Mouse (Mus musculus) inflammation-experienced regulatory T-cells (primary cell): ENCODE results near the gene Dynll2. TPM values are rescaled to one million over a fixed set of nuclear protein-coding genes. Genes with fewer than 3 reads are reported as not detected.

Source experiments
- polyA plus RNA-seq, 2 experiments: library from polyadenylated mRNA; unstranded; fragments of 100-300 nt; shearing (Covaris generic); gene quantifications; one replicate each; pipeline ENCODE4 v1.2.1; 2017

The Dynll2 gene
- polyA plus RNA-seq: 10 to 100 TPM; 15.8 to 22.8 TPM

DNA sequence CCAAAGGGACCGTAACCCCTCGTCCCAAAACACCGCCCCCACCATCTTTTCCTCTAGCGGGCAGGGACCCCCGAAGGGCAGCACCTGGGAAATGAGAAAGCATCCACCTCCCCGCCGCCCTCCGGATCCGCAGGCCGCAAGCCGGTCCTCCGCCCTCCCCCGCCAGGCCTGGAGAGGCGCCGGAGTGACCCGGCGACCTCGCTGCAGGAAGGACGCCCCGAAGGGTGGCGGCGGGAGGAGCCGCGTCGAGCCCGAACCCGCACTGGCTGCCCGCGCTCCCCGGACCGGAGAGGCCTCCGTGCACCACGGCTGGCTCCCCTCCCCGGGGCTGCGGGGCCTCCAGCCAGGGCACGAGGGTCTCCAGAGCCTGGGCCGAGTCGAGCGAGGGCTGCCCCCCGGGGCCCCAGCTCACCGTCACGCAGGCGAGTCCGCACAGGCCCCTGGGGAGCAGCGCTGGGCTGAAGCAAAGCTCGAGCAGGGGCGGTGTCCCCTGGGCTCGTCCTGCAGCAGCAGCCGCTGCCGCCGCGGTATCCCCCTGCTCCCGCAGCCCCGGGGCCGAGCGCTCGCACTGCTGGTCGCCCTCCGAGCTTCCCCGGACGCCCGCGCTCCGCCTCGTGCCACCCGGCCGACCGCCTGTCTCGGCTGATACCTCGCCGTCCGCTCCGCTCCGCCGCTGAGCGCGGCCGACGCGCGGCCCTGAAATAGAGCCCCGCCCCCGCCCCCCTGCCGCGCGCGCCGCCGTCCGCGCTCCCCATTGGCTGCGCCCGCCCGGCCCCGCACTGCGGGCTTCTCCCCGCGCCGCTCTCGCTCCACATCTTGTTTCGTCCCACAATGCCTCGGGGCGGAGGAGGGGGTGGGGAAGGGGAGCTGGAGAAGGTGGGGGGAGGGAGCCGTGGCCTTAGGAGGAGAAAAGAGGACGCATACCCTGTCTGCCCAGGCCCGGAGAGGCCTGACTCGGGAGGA, at the start of gene Dynll2:
Gene Dynll2, minus strand, starts transcription at position 703 of the 963 bp plus-strand sequence.

Other genes with a start within 250 kb of the Dynll2 start
- gene Supt4a, start 250.0 kb downstream of the Dynll2 start, polyA plus RNA-seq: 100 to 1,000 TPM; 376 to 391 TPM
- gene Tspoap1, start 227.0 kb downstream of the Dynll2 start, polyA plus RNA-seq: 10 to 100 TPM; 13.4 to 17.8 TPM
- gene Mpo, start 194.0 kb downstream of the Dynll2 start, polyA plus RNA-seq: 1 to 10 TPM in 1 of 2 experiments, under 1 TPM in 1; 0.87 to 4.1 TPM
- gene Lpo, start 159.2 kb downstream of the Dynll2 start, polyA plus RNA-seq: 10 to 100 TPM in 1 of 2 experiments, 1 to 10 TPM in 1; 2.0 to 13.4 TPM
- gene Mks1, start 134.3 kb downstream of the Dynll2 start, polyA plus RNA-seq: 10 to 100 TPM in 1 of 2 experiments, 1 to 10 TPM in 1; 9.3 to 15.8 TPM
- gene Epx, start 112.0 kb downstream of the Dynll2 start, polyA plus RNA-seq: under 1 TPM in 1 of 2 experiments, not detected in 1; 0.17 TPM
- gene Olfr462, start 95.3 kb downstream of the Dynll2 start, polyA plus RNA-seq: under 1 TPM; 0.04 to 0.99 TPM
- not detected for gene Olfr463, start 90.1 kb downstream of the Dynll2 start, polyA plus RNA-seq
- gene Olfr464, start 66.6 kb downstream of the Dynll2 start, polyA plus RNA-seq: under 1 TPM in 1 of 2 experiments, not detected in 1; 0.12 TPM
- gene Srsf1, start 59.8 kb upstream of the Dynll2 start, polyA plus RNA-seq: 100 to 1,000 TPM; 224 to 238 TPM
- 10 to 100 TPM; 43.4 to 46.9 TPM for gene Vezf1, start 80.7 kb upstream of the Dynll2 start, polyA plus RNA-seq
- 1 to 10 TPM; 5.4 to 7.1 TPM for gene Cuedc1, start 110.5 kb upstream of the Dynll2 start, polyA plus RNA-seq
- 10 to 100 TPM; 80.1 to 82.4 TPM for gene Mrps23, start 216.9 kb upstream of the Dynll2 start, polyA plus RNA-seq